In genomic region chr6:38515201-38515600, GRCm38 (mm10) we compare ENCODE assay signal across 27 mouse cellular contexts. TPM values are rescaled to one million over a fixed set of nuclear protein-coding genes. Genes with fewer than 3 reads are reported as not detected.
DNase-seq lines count a peak whose midpoint lies in the region; ATAC-seq and TF ChIP-seq lines count a peak whose summit lies in the region.
"Had no signal": no experiment of that assay in that cellular context is flagged by ENCODE, and none has a peak within 500 bp of the region (broad histone marks: within the 10 kb centered on the region; RNA-seq: fewer than 3 reads in every experiment).

No protein-coding gene starts in this region.

- peak; percentile 43 for DNase-seq in adrenal gland, postnatal 10 days
- no peak for DNase-seq in adrenal gland, adult (ENCODE audit: inconsistent age in 2 of 2, low spot score in 1 of 2)
- peak; percentile 60 for DNase-seq in gastrocnemius, postnatal 10 days
- DNase-seq in gastrocnemius, adult 18-20 months (ENCODE audit: low spot score), result no peak
- DNase-seq in MEL (ENCODE audit: low read depth, low spot score), result peak; percentile 46
- peak; percentile 74 for DNase-seq in adipocyte (ENCODE audit: low spot score)
- no peak for DNase-seq in kidney, adult 9 months
- DNase-seq: adrenal gland, adult 8-10 months; cerebellum, adult 11 months; cerebellum, adult 2 months; cerebellum, adult 9-11 months; cerebellum, postnatal 25 days; heart, adult 18-20 months; heart, postnatal 14 days; heart, postnatal 4 days; kidney, adult 18-20 months had no signal

- ATAC-seq in forebrain, embryonic 12.5 days (ENCODE audit: low FRiP score), result no peak
- ATAC-seq: activated CD4-positive, CD25-positive, alpha-beta regulatory T cell, adult 4 months; forebrain, embryonic 15.5 days; hindbrain, postnatal 0 days; inflammation-experienced regulatory T-cells, adult 6 months; intestine, embryonic 16.5 days had no signal

- 91% methylated on average over 4 of the region's 4 CpGs for WGBS in forebrain, embryonic 12.5 days

- peaks cover 0 to 16% of the 10 kb centered on the region in 2 experiments; a peak in 3 of 4 replicates for H3K36me3 ChIP-seq in MEL (ENCODE audit: control insufficient read depth in 1 of 2, insufficient read depth in 2 of 2, low read length in 2 of 2)
- H3K36me3 ChIP-seq in forebrain, embryonic 12.5 days (replicated peaks), result no peaks in the 10 kb centered on the region; the same call in 1 of the 2 replicates
- H3K36me3 ChIP-seq: embryonic facial prominence, embryonic 12.5 days; heart, embryonic 10.5 days had no signal

- no peaks in the 10 kb centered on the region for H3K9me3 ChIP-seq in MEL (replicated peaks; ENCODE audit: insufficient read depth, low read length)
- H3K9me3 ChIP-seq in forebrain, embryonic 12.5 days, result no peaks in the 10 kb centered on the region
- H3K9me3 ChIP-seq: embryonic facial prominence, embryonic 12.5 days; embryonic facial prominence, embryonic 15.5 days; forebrain, embryonic 15.5 days; heart, embryonic 10.5 days; heart, embryonic 13.5 days had no signal

- no peak for TF ChIP-seq EP300 in MEL (IDR thresholded peaks at IDR 0.05; ENCODE audit: low read depth in 1 of 2, low read length in 2 of 2)

- no peak for TF ChIP-seq CTCF in MEL (IDR thresholded peaks at IDR 0.05 in 2 of 3, conservative IDR thresholded peaks at IDR 0.05 in 1 of 3; ENCODE audit: control insufficient read depth in 1 of 3, insufficient read depth in 1 of 3, low read depth in 2 of 3, low read length in 3 of 3, poor library complexity in 1 of 3, severe bottlenecking in 1 of 3)

- no peak overlapping the region for H3K27ac ChIP-seq in MEL (ENCODE audit: control insufficient read depth, low read depth, low read length)
- no peak overlapping the region for H3K27ac ChIP-seq in forebrain, embryonic 12.5 days
- H3K27ac ChIP-seq: embryonic facial prominence, embryonic 12.5 days; embryonic facial prominence, embryonic 15.5 days; forebrain, embryonic 15.5 days; heart, embryonic 10.5 days; heart, embryonic 13.5 days; hindbrain, embryonic 14.5 days; hindbrain, postnatal 0 days had no signal

- no peaks in the 10 kb centered on the region for H3K79me2 ChIP-seq in MEL (ENCODE audit: control insufficient read depth, insufficient read depth, low read length, poor library complexity)

- H3K4me3 ChIP-seq in MEL (ENCODE audit: control insufficient read depth in 1 of 2, insufficient read depth in 1 of 2, low read depth in 2 of 2, low read length in 2 of 2), result no peak overlapping the region
- H3K4me3 ChIP-seq in forebrain, embryonic 12.5 days (replicated peaks), result no peak overlapping the region
- H3K4me3 ChIP-seq: embryonic facial prominence, embryonic 12.5 days; embryonic facial prominence, embryonic 15.5 days; forebrain, embryonic 15.5 days; heart, embryonic 10.5 days; heart, embryonic 13.5 days had no signal

- H3K4me1 ChIP-seq in MEL (ENCODE audit: control insufficient read depth in 1 of 2, insufficient read depth in 2 of 2, low read length in 2 of 2), result peaks cover 10 to 15% of the 10 kb centered on the region in 2 experiments
- H3K4me1 ChIP-seq in forebrain, embryonic 12.5 days, result no peaks in the 10 kb centered on the region
- H3K4me1 ChIP-seq: embryonic facial prominence, embryonic 12.5 days; embryonic facial prominence, embryonic 15.5 days; forebrain, embryonic 15.5 days; heart, embryonic 10.5 days had no signal

- no peak for TF ChIP-seq RAD21 in MEL (IDR thresholded peaks at IDR 0.05; ENCODE audit: low read depth, low read length)

- H3K9ac ChIP-seq in MEL (ENCODE audit: control insufficient read depth, low read depth, low read length, poor library complexity, severe bottlenecking), result no peak overlapping the region
- H3K9ac ChIP-seq in forebrain, embryonic 12.5 days, result no peak overlapping the region
- H3K9ac ChIP-seq: embryonic facial prominence, embryonic 12.5 days; embryonic facial prominence, embryonic 15.5 days; forebrain, embryonic 15.5 days; heart, embryonic 13.5 days; hindbrain, embryonic 14.5 days had no signal

- no peaks in the 10 kb centered on the region for H3K27me3 ChIP-seq in MEL (ENCODE audit: control insufficient read depth in 1 of 2, insufficient read depth in 2 of 2, low read length in 2 of 2)
- no peaks in the 10 kb centered on the region for H3K27me3 ChIP-seq in forebrain, embryonic 12.5 days
- H3K27me3 ChIP-seq: embryonic facial prominence, embryonic 12.5 days; embryonic facial prominence, embryonic 15.5 days; forebrain, embryonic 15.5 days; heart, embryonic 13.5 days had no signal

- no peak for TF ChIP-seq POLR2A in MEL (IDR thresholded peaks at IDR 0.05; ENCODE audit: control insufficient read depth in 1 of 2, insufficient read depth in 1 of 2, low read depth in 1 of 2, low read length in 2 of 2, poor library complexity in 1 of 2)

- no peak overlapping the region for H3K4me2 ChIP-seq in forebrain, embryonic 12.5 days
- H3K4me2 ChIP-seq: embryonic facial prominence, embryonic 12.5 days; embryonic facial prominence, embryonic 15.5 days; forebrain, embryonic 15.5 days; heart, embryonic 13.5 days; hindbrain, embryonic 14.5 days had no signal

TF ChIP-seq in MEL, 35 proteins besides CTCF, POLR2A, EP300 and RAD21:
- TF ChIP-seq TAL1 (IDR thresholded peaks at IDR 0.05; ENCODE audit: low read length), result no peak

RNA-seq across cellular contexts. Expression of gene Fmc1, which starts 18.1 kb away (rescaled TPM):
- total RNA-seq in adrenal gland, postnatal 10 days (2021), result 100 to 1,000 TPM; 204 to 233 TPM
- total RNA-seq in gastrocnemius, postnatal 10 days (2021), result 100 to 1,000 TPM; 104 to 112 TPM
- total RNA-seq in gastrocnemius, adult 18-20 months (2021), result 100 to 1,000 TPM; 144 to 163 TPM
- total RNA-seq in MEL (2012; rRNA removed), result 124 and 148 TPM in 2 replicates
- 10 to 100 TPM in 1 of 2 experiments, not detected in 1; 86.1 TPM for polyA plus RNA-seq in MEL (2012; ENCODE audit: insufficient read depth in 1 of 2, insufficient read length in 2 of 2, low read depth in 1 of 2, low replicate concordance in 2 of 2, missing spikeins in 1 of 2)
- 129 and 134 TPM in 2 replicates for polyA plus RNA-seq in forebrain, embryonic 12.5 days (2016; fragmentation: Nextera tagmentation; extraction: Ambion mirVana)

RNA-seq across cellular contexts. Expression of gene Luc7l2, which starts 35.9 kb away (rescaled TPM):
- total RNA-seq in adrenal gland, postnatal 10 days (2021), result 100 to 1,000 TPM; 116 to 184 TPM
- 100 to 1,000 TPM; 113 to 137 TPM for total RNA-seq in gastrocnemius, postnatal 10 days (2021)
- 100 to 1,000 TPM in 1 of 2 experiments, 10 to 100 TPM in 1; 93.4 to 108 TPM for total RNA-seq in gastrocnemius, adult 18-20 months (2021)
- 51.8 and 54.8 TPM in 2 replicates for total RNA-seq in MEL (2012; rRNA removed)
- 100 to 1,000 TPM; 118 to 129 TPM for polyA plus RNA-seq in MEL (2012; ENCODE audit: insufficient read depth in 1 of 2, insufficient read length in 2 of 2, low read depth in 1 of 2, low replicate concordance in 2 of 2, missing spikeins in 1 of 2)
- polyA plus RNA-seq in forebrain, embryonic 12.5 days (2016; fragmentation: Nextera tagmentation; extraction: Ambion mirVana), result 39.2 and 46.7 TPM in 2 replicates

Comparison
In these comparisons a context has a peak if more than half of its experiments do, and no peak if none do; other contexts are left out.
1. DNase-seq: peak in adrenal gland, postnatal 10 days (single experiment), gastrocnemius, postnatal 10 days (single experiment), MEL (single experiment) and adipocyte (single experiment); none in adrenal gland, adult (0 of 2), gastrocnemius, adult 18-20 months (single experiment) and kidney, adult 9 months (single experiment).